Mouse (Mus musculus) kidney, adult 2 months (tissue): ENCODE measurements around the gene Gm20696.

Experiments
- CTCF ChIP-seq: fragments of 200-500 bp; conservative IDR thresholded peaks from 2 replicates; pipeline ENCODE4 v1.5.1; 2011; ENCODE audit warnings: low read depth, mild to moderate bottlenecking, control low read depth, low read length, moderate library complexity, mixed read lengths; ENCODE audit not compliant: insufficient read depth, insufficient read length
- POLR2A ChIP-seq: fragments of 200-500 bp; IDR thresholded peaks from one replicate; pipeline ENCODE4 v1.6.1; 2011; ENCODE audit warnings: low read depth, low read length, control low read depth

DNA sequence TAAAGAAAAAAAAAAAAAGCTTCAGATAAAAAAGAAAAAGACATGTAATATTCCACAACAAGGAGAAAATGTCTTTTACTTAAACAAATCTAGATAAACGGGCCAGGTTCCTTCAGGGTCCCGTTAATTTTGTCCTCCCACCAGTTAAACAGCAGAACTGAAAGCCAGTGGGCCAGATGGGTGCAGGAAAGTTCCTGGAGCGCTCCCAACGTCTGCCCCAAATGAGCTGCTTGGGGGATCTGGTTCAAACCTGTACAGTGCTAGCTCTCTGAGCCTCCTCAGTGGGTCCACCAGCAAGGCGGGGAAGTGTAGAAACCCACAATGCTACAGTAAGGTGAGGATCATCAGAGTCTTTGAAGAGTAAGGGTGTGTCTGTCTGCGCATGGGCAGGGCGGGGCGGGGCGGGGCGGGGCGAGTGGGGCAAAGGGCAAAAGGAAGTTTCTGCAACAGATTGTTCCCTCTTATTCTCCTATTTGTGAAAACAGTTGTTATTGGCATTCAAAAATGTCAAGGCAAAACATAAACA, 45.0 kb upstream of the Gm20696 start:
- TF ChIP-seq CTCF (no peak), POLR2A (no peak)
